Mouse (Mus musculus): ENCODE measurements around the gene Rab1a.
"Not testable (repeated sequence)": the region's sequence is repeated elsewhere in the genome, so short reads cannot be mapped to it uniquely, and the experiment has no call there.

Gene Rab1a

DNA sequence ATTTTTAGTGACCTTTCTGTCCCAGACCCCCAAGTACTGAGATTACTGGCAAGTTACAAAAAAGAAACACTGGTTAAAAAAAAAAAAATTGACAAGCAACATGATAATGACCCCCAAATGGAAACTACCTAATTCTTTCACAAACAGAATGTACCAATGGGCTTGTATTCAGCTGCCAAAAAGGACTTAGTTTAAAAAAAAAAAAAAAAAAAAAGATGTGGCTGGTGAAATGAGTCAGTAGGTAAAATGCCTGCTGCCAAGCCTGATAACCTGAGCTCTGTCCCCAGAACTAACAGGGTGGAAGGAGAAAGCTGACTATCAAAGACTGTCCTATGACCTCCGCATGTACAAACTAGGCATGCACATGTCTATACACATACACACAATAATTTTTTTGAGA, 16.0 kb downstream of the Rab1a start:
- DNase-seq (ENCODE audit: low spot score in 2 of 2) = no peak

DNA sequence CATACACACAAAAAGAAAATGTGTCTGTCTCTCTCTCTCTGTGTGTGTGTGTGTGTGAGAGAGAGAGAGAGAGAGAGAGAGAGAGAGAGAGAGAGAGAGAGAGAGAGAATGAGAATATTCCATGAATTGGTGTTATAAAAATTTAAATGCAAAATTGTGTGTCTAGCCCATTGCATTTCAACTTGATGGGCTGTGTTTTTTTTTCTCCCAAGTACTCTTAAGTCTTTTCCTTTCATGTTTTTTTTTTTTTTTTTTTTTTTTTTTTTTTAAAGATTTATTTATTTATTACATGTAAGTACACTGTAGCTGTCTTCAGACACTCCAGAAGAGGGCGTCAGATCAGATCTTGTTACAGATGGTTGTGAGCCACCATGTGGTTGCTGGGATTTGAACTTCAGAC, 20.4 kb downstream of the Rab1a start:
- DNase-seq (ENCODE audit: low spot score in 2 of 2) = not testable (repeated sequence)

DNA sequence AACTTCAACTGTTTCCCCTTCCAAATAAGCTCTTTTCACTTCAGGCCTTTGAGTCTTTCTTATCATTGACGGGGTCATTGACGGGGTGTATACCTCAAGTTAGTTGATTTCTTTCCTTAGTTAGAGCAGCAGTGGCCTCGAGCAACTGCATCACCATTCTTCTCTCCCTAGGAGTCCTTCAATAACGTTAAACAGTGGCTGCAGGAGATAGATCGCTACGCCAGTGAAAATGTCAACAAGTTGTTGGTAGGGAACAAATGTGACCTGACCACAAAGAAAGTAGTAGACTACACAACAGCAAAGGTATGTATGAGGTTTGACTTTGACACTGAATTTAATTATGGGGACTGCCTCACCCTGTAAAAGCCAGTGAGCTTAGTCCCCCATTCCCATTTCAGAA, 23.0 kb downstream of the Rab1a start:
- no peak for DNase-seq (ENCODE audit: low spot score in 2 of 2)

DNA sequence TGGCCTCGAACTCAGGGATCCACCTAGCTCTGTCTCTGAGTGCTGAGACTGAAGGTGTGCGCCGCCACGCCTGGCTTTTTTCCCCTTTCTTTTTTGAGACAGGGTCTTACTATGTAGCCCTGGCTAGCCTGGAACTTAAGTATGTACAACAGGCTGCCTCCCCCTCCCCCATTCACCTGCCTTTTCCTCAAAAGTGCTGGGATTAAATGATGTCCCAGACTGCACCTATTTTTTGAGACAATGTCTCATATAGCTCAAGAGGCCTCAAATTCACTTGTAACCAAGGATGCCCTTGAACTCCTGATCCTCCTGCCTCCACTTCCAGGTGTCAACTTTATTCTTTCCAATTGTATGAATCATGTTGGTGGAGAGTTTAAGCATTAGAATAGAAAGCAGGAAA, 24.7 kb downstream of the Rab1a start:
- DNase-seq (ENCODE audit: low spot score in 2 of 2) = no peak

DNA sequence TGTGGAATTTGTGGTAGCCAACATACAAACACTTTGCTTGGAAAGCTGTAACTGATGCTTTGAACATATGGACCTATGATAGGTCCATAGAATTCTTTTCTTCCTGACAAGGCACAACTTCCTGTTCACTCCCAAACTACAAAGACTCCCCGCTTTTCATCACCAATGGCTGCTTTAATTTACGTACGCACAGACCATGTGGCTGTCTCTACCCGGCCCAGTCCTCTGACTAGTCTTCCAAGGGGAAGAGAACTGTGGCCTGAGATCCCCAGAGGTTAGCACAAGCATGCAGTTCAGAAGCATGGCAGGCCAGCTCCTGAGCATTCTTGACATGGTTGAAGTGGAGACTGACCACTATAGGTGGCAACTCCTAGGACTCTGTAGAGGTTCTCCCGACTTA, 27.4 kb downstream of the Rab1a start:
- no peak for DNase-seq (ENCODE audit: low spot score in 2 of 2)

DNA sequence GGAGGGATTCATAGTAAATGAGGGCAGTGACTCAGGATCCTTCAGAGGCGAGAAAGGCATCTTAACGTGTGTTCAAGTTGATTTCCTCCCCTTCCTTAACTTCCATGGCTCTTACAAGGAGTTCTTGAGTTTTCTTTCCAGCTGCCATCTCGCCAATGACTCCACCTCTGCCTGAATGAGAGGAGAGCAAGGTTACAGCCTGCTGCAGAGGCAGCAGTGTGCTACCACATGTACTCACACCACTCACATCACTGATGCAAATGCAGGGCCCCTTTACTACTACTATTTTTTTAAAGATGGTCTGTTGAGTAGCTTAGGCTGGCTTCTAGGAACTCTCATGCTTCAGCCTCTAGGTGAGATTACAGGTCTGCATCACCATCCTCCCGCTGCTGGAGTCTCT, 28.1 kb downstream of the Rab1a start:
- no peak for DNase-seq (ENCODE audit: low spot score in 2 of 2)

DNA sequence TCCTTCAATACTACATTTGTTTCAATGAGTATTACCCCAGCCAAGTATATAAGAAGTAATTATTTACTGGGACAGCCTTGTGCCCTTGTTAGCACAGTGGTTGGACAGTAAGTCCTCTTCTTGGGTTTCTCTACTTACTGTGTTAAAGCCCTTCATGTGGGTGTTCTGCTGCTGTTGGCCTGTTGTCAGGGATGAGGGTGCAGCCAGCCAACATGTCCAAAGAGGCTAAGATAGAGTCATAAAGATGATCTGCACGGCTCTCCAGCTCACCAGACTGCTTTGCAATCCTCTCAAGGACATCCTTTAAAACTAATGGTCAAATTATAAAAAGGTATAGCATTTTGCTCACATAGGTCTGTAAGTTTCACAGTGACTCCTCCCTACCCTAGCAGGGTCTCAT, 29.1 kb downstream of the Rab1a start:
- no peak for DNase-seq (ENCODE audit: low spot score in 2 of 2)

DNA sequence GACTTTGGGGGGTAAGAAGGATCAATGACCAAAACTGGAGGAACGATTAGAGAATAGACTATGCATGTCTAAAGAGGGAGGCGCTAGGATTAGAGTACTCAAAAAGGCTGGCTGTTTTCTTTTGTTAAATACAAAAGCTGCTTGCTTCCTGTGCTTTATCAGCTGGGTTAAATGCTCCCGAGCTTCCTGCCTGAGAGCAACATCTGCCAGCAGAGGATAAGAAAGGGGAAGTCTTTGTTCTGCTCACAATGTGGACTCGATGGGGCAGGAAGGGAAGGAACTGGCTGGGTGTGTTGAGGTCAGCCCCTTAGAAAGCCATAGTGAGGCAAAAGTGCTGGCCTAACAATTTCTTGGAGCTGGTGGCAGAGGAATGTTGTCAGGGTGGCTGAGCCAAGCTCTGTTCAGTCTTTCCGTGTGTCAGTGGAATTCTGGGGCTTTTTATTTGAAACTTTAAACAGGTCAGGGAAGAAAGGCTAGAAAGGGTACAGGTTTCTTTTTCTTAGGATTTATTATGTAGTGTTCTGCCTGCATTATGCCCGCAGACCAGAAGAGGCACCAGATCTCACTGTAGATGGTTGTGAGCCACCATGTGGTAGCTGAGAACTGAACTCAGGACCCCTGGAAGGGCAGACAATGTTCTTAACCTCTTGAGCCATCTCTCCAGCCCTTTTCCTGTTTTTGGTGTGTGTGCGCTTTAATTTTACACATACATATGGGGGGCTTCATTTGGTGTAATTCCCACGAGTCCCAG, 30.1 kb downstream of the Rab1a start:
- peak in 1 of 2 experiments; percentile 30 for DNase-seq (ENCODE audit: low spot score in 2 of 2)

DNA sequence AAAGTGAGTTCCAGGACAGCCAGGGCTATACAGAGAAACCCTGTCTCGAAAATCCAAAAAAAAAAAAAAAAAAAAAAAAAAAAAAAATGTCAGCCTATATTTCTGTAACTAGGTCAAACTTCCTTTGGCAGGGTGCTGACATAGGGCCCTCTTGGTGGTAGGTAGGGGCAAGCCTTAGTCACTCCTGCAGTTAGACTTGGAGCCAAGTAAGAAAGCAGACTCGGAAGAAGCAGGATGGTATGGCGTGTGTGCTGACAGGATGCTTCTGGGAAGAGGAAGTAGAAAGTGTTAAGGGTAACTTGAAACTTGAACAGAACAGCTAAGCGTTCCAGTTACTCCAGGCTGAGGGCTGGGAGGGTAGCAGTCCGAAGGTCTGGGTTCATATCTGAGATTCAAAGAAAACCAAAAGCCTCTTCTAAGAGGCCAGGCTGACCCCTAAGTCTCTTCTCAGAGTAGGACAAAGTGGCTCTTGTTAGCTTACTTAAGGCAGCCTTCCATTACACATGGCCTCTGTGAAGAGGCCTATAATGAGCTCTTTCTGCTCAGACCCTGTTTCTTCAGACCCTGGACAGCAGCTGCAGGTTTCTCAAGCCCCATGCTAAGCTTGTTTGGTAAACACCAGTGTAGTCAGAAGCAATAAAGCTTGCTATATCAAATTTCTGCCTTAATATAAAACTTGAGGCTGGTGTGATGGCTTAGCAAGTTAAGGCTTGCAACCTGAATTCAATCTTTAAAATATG, 31.0 kb downstream of the Rab1a start:
- no peak for DNase-seq (ENCODE audit: low spot score in 2 of 2)

DNA sequence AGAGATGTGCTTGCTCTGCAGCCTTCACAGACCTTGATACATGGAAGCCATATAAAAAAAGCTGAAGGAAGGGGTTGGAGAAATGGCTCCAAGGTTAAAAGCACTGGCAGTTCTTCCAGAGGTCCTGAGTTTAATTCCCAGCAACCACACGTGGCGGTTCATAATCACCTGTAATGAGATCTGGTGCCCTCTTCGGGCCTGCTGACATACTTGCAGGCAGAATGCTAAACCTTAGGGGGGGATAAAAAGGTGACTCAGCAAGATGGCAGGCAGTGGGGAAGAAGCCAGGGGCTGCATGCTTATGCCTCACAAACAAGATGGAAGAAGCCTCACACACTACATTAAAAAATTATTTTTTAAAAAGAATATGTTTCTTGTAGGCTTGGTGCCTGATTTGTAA, 33.0 kb downstream of the Rab1a start:
- no peak for DNase-seq (ENCODE audit: low spot score in 2 of 2)

DNA sequence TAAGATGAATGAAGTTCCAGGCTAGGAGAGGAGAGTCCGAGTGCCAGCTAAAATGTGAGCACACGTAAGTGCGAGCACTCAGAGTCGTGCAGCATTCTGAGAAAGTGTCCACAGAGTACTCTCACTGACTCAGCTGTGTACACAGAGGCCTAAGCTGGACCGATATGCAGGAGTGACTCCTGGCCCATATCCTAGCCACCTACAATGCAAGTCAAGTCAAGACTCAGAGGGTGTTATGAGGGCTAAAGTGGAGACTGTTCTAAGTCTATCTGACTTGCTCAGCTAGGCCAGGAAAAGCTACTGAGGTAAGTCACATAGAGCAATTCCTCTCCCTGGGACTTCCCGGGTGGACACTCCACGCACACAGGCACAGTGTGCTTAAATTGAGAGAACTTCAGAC, 35.8 kb downstream of the Rab1a start:
- peak; percentile 27 to 28 for DNase-seq (ENCODE audit: low spot score in 2 of 2)

DNA sequence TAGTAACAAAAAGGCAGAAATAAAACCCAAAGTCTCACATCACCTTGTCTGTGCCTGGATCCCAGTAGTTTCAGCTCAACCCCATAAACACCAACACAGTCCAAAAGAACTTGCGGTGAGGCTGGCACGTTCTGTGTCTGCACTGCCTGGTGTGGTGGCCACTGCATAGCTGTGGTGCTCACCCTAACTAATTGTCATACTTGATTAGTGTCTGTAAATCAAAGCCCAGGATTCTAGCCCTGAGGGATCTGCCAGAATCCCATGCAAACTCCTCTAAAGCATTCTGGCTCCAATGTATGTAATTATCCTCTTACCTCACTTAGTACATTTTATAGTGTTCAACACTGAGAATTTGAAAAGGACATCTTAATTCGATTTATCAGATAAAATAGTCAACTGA, 36.7 kb downstream of the Rab1a start:
- DNase-seq (ENCODE audit: low spot score in 2 of 2) = no peak

DNA sequence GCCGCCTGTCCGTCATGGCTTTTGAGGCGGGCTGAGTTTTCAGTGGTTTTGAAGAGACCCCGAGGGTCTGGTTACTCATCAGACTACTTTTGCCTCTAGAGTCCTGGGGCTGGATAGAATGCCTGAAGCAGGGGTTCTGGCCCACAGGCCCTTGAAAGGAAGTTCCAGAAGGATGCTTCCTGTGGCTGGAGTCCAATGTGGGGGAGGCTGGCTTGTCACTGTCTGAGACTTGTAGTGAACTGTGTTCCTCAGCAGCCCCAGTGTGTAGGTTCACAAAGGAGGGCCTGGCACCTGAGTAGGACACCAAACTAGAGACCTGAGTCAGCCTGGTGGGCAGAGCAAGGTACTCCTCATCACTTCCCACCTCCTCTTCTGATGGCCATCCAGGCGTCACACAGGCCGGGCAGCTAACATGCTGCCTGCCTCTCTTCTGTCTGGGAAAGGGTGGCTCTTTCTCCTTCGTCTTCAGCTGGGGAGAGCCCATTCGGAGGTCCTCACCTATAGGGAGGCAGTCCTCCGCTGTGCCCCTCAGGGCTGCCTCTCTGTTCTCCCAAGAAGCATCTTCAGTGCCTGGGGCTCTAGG, 38.1 kb downstream of the Rab1a start:
- no peak for DNase-seq (ENCODE audit: low spot score in 2 of 2)

DNA sequence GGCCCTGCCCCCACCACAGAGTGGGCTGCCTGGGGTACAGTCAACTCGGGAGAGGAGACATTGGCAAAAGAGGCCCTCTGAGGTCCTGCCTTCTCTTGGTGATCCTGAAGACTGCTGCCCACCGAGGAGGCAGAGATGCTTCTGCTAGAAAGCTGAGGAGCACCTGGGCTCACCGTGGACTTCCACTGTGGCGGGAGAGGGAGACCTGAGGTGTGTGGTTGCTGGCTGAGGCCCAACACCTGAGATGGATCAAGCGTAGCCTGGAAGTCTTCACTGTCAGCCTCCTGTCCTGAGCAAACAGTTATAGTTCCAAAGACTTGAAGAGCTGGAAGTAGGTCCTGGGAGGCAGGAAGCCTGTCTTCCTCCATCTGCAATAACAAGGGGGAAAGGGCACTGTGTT, 39.1 kb downstream of the Rab1a start:
- no peak for DNase-seq (ENCODE audit: low spot score in 2 of 2)

DNA sequence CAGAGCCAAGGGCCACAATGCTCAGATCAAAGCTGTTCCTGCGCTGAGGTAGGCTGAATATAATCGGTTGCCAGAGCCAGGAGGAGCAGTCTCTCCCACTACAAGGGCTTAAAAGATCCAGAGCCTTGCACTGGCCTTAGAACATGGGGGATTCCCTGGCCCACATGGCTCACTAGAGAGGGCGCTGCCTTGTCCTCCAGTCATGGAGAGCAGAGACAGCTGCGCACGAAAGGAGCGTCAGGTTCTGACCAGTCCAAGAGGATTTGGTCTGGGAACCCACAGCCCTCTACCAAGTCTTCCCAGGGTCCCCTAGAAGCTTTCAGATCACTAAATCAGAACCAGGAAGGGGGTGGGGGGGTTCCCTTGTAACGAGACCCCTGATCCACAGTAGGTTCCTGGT, 40.1 kb downstream of the Rab1a start:
- no peak for DNase-seq (ENCODE audit: low spot score in 2 of 2)

DNA sequence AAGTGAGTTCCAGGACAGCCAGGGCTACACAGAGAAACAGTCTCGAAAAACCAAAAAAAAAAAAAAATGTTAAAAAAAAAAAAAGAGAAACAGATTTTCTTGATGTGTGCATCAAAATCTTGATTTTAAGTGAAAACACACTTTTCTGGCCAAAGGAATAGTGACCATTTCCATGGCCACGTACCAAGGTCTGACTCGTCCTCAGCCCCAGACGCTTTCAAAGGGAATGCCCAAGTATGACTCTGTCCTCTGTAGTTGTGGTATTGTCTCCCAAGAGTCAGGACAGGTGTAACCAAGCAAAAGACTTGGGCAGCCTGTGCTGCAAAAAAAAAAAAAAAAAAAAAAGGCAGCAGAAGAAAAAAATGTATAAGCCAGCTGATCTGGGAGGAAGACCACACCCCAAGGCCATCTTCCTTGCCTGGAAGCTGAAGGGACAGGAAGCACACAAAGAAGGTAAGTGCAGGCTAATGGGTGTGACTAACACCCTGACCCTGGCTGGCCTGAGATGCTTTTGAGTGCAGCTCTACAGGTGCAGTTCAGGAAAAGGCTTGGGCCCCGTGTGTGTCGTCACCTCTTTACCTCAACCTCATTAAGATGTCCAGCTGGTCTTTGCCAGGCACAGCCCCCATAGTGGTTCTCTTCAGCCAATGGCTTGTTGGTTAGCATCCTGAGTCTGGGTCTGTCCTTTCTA, 41.3 kb downstream of the Rab1a start:
- DNase-seq (ENCODE audit: low spot score in 2 of 2) = no peak

DNA sequence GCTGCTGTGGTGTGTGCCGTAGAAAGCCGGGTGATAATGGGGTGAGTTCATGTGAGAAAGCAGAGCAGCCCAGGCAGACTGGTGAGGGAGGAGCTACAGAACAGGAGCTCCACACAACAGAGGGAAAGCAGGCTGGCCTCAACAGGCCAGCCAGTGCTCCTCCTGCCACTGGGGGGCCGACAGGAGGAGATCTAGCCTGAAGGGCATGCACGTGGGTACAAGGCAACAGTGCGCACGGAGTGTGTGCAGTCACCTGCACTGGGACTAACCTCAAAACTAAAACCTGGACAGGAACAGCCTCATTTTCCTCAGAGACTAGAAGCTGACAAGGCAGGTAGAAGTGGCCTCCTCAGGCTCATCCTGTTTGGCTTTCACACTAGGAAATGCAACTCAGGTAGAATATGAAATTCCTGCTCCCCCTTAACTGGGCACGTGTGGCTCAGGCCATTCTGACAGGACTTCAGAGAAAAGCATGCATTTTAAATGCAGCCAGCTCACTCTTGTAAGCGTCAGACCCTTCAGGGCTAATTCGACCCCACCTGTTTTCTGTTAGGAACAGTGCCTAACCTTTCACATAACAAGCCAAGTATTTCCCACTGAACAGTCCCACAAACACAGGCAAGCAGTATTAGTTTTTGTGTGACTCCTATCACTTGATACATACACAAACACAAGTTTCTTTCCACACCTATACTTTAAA, 42.1 kb downstream of the Rab1a start:
- no peak for DNase-seq (ENCODE audit: low spot score in 2 of 2)

DNA sequence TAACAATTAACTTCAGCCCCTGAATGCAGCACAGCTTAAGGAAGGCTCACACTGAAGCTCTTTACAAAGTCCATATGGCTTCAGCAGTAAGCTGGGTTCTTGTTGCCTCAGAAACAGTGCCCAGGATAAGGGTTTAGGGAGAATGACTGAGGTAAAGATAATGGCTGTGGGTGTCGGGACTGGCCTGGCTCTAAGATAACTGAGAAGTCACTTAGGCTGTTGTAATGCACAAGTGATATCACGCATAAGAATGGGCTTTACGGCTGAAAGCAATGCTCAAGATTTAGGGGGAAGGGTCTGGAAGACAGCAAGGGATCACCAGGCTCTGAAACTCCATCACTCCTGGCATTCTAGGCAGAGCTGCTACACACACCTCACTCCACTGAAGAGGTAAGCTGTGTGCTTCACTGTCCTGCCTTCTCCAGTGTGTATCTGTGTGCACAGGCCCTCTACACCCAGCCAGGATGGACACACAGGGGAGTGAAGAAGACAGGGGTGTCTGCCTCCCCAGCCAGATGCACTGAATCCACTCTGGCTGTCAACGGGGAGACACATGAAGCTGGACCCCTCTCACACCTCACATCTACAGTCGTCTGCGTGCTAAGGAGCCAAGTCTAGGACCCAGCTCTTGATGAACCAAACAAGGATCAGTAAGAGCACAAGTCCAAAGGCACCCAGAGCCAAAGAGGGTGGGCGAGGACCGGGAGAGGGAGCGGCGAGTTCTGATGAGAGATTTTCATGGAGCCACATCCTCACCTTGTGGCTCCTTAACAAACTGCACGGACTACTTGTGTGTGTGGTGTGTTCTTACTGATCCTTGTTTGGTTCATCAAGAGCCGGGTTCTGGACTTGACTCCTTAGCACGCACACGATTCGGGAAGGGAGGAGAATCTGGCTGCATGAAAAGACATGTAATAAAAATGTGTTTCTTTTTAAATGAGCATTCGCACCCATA, 43.4 kb downstream of the Rab1a start:
- no peak for DNase-seq (ENCODE audit: low spot score in 2 of 2)

DNA sequence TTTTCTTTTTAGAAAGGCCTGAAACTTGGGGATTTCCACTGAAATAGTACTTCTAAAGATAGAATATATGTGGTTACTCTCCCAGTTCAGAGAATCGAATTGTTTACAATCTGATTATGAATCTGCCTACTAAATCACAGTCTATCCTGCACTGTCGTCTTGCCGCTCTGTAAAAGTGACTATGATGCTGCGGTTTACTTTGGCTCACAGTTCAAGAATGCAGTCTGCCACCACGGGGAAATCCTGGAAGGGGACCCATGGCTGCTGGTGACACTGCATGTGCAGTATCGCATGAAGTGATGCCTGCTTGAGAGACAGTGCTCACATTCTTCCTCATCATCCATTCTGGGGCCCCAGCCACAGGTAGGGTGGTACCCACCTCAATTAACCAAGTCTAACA, 44.1 kb downstream of the Rab1a start:
- no peak for DNase-seq (ENCODE audit: low spot score in 2 of 2)

DNA sequence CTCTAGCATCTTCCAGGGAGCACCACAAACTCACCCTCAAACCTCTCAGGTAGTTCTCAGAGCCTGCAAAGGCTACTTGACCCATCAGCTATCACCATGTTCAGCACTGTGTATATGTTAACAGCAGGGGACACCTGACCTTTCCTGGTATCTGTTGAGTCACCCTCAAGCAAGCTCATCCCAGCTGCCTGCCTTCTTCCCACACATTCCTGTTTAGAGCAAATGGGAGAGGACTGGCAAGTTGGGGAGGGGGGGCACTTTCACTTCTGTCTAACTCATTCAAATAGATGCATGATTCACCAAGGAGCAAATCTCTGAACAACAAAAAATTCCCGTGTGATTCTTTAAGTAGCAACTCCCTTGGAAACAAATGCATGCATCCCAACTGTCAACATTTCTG, 45.4 kb downstream of the Rab1a start:
- DNase-seq (ENCODE audit: low spot score in 2 of 2) = no peak

Data from urinary bladder, postnatal 36 days (tissue).